Mouse (Mus musculus): ENCODE results near the gene Ets2.
"Not testable (repeated sequence)": the region's sequence is repeated elsewhere in the genome, so short reads cannot be mapped to it uniquely, and the experiment has no call there.

The Ets2 gene

DNA sequence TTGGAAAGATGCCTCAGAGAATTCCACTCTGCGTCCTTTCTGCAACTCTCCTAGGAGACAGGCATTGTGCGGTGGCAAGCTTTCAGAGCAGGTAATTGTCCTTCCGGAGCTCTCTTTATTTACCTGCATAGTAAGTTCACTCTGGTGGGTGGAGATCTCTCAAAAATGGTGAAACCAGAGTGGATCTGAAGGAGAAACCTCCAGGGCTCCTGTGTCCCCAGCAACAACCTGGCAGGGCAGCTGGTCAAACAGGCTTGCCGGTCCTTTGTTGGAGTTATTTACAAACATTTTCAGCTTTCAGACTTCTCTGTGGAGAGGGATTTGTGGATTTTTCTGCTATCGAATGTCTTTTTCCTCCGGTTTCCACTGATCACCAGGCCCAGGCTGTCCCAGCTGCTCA is 34.6 kb downstream of the Ets2 start:
- no peak for DNase-seq

DNA sequence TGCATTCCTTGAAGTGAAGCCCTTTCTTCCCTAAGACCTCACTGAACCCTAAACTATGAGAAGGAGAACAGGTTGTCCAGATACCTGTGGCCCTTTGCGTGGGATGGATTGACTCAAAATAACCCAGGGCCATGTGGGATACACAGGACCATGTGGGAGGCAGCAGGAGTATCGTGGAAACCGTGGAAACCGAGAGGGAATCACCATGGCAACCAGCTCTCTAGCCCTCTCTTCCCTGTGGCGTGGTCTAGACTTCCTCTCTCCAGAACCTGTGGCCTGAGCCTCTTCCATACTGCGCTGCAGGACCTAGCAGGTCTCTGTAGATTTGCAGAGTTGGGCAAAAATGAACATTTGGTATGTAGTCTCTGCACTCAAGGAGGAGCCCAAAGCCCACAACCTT is 37.6 kb downstream of the Ets2 start:
- no peak for DNase-seq

GRCm38 (mm10) chr16:95741358-95741757 is 39.5 kb downstream of the Ets2 start:
- DNase-seq = no peak

DNA sequence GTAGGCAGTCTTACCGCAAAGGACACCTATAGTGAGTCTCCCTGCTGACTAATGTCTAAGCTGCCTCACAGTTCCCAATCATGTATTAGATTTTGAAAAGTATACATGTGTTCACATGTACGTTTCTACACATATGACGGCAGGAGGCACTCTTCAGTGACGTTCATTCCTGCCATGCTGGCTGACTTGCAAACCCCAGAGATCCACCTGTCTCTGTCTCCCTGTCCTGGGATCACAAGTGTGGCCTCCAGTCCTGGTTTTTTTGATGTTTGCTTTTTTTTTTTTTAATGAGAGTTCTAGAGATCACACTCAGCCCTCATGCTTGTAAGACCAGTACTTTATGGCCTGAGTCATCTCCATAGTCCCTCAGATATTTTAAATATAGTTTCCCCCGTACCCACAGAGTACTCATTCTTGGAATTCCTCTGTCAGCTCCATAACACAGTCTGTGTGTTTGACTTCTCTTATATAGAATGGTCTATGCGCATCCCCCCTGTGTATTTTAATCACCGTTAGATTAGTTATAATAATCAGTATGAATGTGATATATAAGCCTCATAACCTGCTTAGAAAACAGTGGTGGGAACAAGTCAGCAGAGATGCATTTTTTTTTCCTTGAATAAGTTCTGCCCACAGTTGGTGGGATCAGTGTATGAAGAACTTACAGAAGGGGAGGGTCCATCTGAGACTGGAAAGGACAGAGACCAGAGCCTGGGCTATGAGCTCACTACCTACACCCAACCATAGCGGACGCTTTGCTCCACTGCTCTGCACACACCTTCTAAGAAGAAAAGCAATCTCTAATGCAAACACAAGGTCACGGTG is 40.3 kb downstream of the Ets2 start:
- DNase-seq = no peak

DNA sequence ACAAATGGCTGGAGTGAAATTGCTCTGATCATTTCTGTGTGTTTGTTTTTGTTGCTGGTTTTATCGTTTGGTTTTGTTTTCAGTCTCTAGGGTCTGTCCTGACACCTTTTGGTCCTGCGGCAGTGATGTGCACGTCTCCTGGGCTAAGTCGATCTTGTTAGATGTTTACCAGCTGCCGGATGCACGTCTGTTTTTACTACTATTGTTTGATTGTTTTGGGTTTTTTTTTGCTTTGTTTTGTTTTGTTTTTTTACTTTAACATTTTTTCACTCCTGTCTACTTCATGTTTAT is 40.8 kb downstream of the Ets2 start:
- peak in 1 of 2 experiments; percentile 18 for DNase-seq

DNA sequence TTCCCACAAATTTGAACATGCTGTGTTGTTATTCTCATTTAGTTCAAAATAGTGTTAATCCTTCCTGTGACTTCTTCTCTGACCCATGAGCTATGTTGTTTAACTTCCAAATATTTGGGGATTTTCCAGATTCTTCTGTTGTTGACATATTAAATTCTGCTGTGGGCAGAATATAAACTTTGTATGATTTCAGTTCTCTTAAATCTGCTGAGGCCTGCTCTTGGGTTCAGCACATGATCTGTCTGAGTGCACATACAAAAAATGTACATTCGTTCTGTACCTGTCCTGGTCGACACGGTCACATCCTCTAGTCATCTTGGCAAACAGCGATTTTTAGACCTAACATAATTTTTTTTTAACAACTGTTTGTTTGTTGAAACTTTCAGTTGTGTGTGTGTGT is 41.2 kb downstream of the Ets2 start:
- no peak for DNase-seq

DNA sequence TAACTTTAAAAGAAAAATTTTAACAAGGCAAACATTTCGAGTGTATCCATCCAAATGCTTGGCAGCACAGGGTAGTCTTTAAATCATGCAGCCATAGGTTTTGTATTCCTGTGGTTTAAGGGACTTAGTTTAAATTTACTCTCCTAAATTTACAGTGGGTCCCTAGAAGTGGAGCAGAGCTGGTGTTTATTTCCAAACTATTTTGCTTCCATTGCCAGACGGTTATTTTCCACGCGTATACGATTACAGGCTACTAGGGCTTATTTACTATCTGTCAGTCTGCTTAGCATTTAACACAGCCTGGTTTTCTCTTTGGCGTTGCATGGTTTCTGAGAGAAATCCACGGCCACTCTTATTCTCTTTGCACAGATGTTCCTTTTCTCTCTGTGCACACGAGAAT is 42.9 kb downstream of the Ets2 start:
- DNase-seq = no peak

GRCm38 (mm10) chr16:95745685-95746084 is 43.8 kb downstream of the Ets2 start:
- DNase-seq = no peak

DNA sequence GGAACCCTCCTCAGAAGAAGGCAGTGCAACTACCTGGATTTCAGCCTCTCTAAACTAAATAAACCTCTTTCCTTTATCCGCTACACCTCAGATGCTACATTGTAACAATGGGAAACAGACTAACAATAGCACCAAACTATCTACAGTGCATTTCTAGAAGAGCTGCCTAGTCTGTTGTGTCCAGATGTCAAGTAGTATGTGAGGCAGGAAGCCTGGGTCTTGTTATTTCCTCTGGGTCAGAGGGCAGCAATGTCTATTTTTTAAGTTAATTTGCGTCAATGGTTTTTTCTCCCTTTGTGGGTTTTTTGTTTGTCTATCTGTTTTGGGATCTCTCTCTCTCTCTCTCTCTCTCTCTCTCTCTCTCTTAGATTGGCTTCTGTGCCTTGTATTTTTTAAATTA is 44.7 kb downstream of the Ets2 start:
- DNase-seq = no peak

DNA sequence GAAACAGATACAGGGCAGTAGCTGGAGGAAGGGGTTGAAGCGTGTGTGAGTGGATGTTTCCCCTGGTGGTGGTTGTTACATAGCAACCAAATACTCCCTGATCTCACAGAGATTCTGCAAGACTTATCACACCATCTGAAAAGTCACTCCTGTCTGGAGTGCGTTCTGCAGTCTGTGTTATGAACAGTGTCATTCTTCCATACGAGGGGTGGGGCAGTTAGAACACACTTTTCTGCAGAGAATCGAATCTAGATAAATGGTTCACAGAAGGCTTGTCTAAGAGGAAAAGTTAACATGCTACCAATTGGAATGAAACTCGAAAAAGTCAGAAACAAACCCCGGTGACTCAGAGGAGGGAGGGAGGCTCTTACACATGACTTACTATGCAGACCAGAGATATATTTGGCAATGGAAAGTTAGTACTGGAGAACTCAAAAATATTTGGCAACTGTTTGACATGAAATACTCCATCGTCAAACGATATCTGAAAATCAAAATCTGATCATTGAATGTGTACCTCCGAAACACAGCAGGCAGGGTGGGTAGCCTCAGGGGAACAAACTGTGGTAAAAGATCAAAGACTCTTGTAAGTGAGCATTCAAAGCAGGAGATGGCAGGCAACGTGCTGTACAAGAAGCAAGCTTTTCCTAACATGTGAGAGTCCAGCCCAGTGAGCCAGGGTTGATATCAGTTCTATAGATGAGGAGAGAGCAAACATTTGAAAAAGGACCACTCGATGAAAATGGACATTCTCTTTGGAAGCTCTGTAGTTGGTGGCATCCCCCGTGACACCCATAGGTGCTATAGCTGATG is 47.6 kb downstream of the Ets2 start:
- no peak for DNase-seq

- DNase-seq = peak; percentile 25 to 32
Measured at GRCm38 (mm10) chr16:95750211-95750629, 48.3 kb downstream of the Ets2 start.

- no peak for DNase-seq
Measured at GRCm38 (mm10) chr16:95752502-95752901, 50.6 kb downstream of the Ets2 start.

DNA sequence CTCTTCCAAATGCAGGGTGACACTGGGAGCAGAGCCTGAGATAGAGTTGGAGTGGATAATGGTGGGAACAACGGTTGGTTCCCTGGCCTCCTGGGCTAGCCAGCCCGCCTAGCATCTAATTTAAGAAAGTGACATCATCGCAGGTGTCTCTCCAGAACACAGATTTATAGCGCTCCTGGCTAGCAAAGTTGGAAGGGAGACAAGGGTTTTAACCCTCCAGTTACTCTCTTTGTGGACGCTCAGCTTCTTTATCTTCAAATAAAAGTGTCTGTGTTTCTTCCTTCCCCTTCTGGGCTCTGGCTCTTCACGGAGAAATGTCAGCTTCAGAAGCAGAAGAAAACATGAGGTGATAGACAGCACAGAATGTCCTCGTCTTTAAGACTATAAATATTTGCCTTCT is 51.4 kb downstream of the Ets2 start:
- peak in 1 of 2 experiments; percentile 15 for DNase-seq

GRCm38 (mm10) chr16:95759151-95759987 is 57.5 kb downstream of the Ets2 start:
- no peak for DNase-seq

DNA sequence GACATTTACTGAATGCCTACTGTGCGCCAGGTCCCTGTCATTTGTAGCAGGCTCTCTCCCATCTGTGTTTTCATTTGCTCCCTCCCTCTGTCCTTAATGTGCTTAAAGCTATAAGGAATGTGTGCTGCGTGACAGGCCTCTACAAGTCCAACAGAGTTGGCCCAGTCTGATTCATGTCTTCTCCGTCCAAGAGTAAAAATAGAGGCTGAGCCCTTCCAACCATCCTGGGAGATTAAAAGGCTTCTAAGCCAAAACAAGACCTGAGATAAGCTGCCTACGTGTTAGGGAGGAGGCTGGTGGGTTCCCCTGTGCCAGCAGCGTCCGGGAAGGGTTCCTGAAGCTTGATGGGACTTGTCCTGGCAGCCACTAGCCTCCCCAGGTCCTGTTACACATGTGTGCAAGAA is 58.1 kb downstream of the Ets2 start:
- DNase-seq = no peak

DNA sequence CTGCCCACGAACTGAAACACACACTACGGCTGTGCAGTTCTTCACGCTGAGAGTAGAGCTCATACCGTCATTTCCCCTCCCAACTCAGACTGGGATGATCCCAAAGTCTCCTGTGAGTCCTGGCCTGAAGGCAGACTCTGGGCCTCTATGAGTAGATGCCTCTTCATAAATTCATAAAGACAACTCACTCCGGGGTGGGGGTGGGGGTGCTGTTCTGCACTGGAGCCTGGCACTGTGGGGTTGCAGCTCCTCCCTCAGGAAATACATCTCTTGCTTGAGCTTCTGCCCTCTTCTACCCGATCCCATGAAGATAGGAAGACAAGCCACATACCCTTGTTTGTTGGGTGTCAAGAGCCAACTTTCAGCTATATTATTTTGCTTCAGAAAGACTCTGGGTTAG is 59.9 kb downstream of the Ets2 start:
- DNase-seq = no peak

DNA sequence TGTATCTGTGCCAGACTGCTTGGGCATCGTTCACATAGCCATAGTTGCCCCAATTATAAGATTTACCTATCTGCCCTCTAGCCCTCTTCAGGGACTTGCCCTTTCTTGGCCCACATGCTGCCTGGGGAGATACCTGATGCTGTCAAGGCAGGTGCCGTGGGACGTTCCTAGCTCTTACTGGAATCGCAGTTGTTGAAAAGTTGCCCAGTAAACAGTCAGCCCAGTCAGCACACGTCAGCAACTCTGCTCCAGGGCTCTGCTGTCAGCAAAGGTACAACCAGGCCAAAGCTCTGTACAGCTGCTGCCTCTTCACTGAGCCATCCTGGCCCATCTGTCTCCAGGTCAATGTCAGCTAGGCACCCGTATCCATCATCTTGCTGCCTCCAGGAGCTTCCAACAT is 61.3 kb downstream of the Ets2 start:
- DNase-seq = no peak

GRCm38 (mm10) chr16:95764041-95764440 is 62.2 kb downstream of the Ets2 start:
- DNase-seq = not testable (repeated sequence)

GRCm38 (mm10) chr16:95766181-95766580 is 64.3 kb downstream of the Ets2 start:
- no peak for DNase-seq

DNA sequence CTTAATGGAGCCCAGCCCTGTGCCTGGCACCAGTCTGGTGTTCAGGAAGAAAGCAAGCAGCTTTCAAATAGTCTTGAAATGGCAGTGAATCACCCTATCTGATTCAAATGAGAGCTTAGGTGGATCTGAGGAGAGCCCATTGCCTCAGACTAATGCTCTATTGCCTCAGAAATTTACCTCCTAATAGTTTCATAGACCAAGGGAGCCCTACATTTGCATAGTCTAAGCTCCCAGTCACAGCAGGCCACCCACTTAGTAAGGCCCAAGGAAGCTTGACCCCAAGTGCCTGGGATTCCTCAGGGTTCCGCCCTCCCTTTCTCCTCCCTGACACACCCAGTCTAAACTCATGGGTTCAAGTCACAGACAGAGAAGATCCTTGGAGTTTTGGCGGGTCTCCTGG is 65.4 kb downstream of the Ets2 start:
- DNase-seq = no peak

DNA sequence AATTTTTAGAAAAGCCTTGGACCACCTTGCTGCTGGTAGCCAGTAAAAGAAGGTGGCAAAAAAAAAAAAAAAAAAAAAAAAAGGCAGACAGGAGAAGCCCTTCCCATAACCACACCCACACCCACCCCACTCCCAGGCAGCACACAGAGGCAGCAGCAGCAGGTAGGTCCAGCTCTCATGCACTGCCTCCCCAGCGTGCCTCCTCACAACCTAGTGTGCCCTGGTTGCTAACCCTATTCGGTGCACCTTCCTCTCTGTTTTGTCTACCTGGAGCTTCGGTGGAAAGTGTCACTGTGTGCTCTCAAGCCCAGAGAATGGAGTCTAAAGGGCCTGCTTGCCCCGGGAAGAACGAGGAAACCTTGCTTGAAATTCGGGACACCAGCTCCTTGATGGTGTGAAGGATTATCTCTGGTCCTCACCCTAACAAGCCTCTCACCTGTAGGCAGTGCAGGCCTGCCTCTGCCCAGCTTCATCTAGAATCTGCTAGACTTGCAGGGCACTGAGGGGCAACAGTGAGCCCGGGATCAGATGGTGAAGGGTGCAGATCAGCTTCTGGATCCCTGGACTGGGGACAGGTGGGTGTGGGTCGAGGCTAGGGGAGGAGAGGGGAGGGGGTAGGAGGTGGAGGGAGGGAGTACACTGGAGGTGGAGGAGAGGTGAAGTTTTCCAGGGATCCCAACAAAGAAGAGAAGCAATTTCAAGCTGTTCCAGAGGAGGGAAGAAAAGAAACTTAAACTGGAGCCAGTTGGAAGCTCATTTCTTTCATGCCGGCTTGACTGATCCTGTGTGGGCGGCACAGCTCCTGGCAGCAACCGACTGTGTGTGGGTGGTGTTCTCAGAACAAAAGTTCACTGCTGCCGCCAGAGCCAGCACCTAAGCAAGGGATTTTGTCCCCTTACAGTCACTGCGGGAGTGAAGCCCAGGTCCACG is 67.5 kb downstream of the Ets2 start:
- DNase-seq = no peak

- no peak for DNase-seq
Measured at GRCm38 (mm10) chr16:95769996-95770334, 68.1 kb downstream of the Ets2 start.

DNA sequence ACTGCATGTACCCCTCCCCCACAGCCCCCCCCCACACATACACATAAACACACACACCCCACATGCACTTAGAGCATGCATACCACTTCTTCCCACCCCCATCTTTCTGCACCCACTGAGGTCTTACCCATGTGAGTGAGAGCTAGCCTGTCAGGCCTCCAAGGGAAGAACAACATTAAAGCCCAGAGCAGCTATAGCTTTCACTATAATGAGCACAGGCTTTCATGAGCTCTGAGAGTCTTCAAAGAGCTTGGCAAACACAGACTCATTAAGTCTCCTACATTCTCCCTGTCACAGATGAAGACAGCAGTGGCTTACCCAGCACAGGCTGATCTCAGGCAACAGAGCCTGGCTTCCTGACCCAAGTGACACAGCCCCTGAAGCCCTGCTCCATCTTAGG is 68.5 kb downstream of the Ets2 start:
- DNase-seq = no peak
